Mouse (Mus musculus) neutrophil, adult 5-6 weeks (primary cell): ENCODE measurements around the gene Sft2d2. TPM values are rescaled to one million over a fixed set of nuclear protein-coding genes. Genes with fewer than 3 reads are reported as not detected.

Experiments
- ATAC-seq: fragments of 151-379, 151-347 bp; 2 replicates; pipeline ENCODE4 v1.8.0; 2017; ENCODE audit warnings: mild to moderate bottlenecking, moderate TSS enrichment; ENCODE audit not compliant: insufficient number of reproducible peaks, poor library complexity, low FRiP score, severe bottlenecking; ENCODE audit errors: extremely low read depth
- total RNA-seq: library from RNA; stranded (forward); fragments of 200-1000 nt; gene quantifications from 2 replicates; pipeline ENCODE4 v1.2.3, GENCODE M21; 2017

Sft2d2 gene
- total RNA-seq, 1 experiment from 2014 or later: 104 TPM

DNA sequence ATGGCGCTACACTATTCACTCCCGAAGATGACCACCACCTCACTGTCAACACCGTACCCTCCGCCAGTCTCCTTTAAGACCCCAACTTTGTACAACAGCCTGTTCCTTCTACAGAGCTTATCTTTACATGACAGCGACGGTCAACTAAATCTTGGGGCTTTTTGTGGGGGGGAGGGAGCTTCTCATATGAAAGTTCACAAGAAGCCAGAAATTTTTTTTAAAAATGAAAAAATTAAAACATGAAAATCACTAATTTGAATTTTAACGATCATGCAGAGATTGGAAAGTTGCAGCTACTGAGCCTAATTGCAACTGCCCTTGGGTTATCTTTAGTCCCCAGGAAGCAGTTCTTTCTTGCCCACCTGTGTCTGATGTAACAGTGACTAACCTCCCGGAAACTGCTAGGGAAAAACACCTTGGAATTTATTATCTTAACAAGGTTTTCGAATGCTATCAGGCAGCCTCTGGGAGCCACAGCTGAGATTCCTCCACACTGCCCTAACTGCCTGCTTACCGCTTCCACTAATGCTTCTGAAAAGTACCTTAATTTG lies 1.4 kb downstream of the Sft2d2 start:
- no peak for ATAC-seq

DNA sequence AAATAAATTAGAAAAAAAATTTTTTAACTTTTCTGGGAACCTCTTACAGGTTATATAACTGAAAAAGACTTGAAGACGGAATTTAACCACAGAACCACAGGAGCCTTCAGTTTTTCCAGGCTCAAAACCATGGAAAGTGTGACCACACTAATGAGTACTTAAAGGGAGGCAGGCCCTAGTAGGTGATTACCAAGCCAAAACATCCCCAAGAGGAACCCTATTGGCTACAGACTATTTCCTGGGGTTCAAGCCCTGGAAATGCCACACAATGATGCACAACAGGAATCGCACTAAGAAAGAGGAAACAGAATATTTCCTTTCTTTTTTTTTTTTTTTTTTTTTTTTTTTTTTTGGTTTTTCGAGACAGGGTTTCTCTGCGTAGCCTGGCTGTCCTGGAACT lies 2.1 kb downstream of the Sft2d2 start:
- no peak for ATAC-seq

DNA sequence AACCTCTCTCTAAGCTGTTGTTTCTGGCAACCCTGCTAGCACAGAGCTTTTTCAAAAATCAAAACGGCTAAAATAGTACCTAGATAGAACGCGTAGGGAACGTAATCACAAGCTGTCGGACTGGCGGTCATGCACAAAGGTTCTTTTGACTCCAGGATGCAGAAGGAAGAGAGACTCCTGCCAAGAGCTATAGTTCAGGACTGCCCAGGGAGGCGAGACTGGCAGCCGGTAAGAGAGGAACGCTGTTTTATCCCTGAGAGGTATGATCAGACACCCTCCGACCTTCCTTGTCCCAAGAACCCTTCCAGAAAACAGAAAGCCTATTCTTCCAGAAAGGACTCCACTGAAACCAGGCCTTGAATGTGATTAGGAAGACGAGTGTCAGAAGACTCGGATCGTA lies 2.6 kb downstream of the Sft2d2 start:
- no peak for ATAC-seq

- ATAC-seq: no peak
Measured at GRCm38 (mm10) chr1:165190571-165191273, 3.5 kb downstream of the Sft2d2 start.

GRCm38 (mm10) chr1:165190068-165190467 lies 4.2 kb downstream of the Sft2d2 start:
- no peak for ATAC-seq

DNA sequence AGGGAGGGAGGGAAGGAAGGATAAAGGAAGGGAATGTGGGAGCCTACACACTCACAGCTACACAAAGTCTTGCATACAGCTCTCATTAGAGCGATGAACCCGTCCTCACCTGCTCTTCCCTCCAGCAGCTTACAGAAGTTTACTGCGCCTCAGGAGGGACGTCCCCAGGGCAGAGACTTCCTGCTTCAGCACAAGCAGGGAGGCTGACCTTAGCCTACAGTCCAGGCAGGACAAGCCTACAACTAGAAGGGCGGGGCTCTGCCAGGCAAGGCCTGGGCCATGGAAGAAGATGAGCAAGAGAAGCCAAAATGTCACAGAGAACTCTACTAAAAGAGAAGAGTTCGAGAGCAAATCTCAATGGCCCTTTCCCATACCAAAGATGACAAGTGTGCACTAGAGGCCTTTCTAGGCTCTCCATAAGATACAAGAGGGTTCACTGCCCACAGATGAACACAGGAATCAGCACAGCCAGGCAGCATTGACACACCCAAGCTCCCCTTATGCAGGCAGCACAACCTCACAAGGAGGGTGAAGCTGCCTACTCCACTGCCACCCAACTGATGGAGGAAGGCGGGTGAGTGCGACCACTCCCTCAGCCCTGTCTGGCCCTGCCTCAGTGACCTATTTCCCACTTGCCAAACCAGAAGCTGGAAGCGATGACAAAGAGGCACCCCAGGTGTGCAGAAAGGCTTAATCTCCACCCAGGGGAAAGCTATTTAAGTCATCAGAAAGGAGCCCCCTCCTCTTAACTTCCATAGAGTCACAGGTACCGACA lies 5.2 kb downstream of the Sft2d2 start:
- ATAC-seq: peak; percentile 56

- ATAC-seq: no peak
Measured at GRCm38 (mm10) chr1:165187357-165187756, 6.9 kb downstream of the Sft2d2 start.

DNA sequence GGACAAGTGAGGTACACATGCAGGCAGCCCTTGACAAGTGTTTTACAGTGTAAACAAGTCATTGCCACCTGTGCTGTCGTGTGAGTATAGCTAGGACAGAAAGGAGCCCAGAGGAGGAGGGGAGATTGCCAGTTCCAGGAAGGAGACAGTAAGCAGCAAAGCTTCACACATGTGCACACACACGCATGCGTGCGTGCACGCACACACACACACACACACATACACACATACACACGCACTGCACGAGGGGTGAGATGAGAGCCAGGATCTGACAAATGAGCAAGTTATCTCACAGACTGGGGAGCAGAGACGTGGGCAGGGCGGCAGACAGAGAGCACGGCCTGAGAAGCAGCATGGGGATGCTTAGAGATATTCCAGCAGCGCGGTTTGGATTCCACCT lies 7.7 kb downstream of the Sft2d2 start:
- no peak for ATAC-seq

DNA sequence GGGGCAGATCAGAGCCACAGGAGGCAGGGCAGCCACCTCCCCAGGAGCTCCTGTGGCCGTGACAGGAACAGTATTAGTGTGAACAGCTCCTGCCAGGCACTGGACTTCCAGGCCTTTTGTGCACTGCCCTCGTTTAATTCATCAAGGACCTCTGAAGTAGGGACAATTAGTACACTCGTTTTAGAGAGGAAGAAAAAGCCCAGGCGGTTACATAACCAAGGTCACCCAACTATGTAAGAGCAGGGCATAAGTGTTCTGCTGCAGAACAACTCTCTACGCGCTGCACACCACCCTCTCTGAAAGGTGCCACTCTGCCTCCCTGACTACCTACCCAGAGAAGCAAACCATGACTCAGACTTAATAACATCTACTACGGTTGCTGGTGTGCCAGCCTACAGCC lies 9.1 kb downstream of the Sft2d2 start:
- no peak for ATAC-seq

DNA sequence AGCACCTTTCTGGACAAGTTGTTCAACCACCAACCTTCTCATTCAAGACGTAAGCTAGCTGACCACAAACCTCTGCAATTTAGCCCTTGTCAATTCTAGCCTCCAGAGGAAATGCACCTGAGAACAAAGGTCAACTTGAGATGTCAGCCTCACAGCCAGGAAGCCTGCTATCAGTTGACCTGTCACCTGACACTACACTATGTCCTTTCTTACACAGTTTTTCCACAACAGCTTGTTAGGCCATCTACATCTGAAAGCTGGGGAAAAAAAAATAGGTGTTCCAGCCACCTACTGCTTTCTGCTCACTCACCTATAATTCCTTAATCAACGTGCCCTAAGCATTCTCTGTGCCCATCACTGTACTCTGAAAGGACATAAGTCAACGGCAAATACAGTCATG lies 10.1 kb downstream of the Sft2d2 start:
- no peak for ATAC-seq

- ATAC-seq: no peak
Measured at GRCm38 (mm10) chr1:165183400-165183799, 10.8 kb downstream of the Sft2d2 start.

GRCm38 (mm10) chr1:165179321-165179720 lies 14.9 kb downstream of the Sft2d2 start:
- ATAC-seq: no peak

GRCm38 (mm10) chr1:165178075-165178474 lies 16.2 kb downstream of the Sft2d2 start:
- no peak for ATAC-seq

DNA sequence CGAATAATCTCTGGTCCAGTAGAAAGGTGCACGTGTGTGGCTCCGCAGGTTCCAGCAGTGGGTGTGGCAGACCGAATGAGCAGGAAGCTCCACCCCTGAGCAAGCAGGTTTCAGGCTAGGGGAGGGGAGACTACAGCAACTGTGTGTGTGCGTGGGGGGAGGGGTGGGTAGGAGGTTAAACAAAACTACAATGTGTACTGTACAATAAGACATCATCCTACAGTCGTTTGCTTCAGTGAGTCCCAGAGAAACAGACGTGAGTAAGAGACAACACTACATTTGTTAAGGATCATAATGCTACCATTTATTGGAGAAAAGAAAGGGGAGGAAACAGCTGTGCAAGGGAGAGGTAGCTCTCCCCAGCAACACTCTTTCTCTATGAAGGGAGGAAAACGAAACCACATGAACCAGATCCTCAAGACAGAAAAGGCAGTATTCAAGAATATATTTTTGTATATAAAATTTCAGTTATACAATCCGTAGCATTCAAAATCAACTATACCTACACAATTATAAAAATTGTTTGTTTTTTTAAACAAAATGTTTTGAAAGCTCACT lies 20.1 kb downstream of the Sft2d2 start:
- ATAC-seq: no peak

GRCm38 (mm10) chr1:165171277-165171676 lies 23.0 kb downstream of the Sft2d2 start:
- no peak for ATAC-seq

DNA sequence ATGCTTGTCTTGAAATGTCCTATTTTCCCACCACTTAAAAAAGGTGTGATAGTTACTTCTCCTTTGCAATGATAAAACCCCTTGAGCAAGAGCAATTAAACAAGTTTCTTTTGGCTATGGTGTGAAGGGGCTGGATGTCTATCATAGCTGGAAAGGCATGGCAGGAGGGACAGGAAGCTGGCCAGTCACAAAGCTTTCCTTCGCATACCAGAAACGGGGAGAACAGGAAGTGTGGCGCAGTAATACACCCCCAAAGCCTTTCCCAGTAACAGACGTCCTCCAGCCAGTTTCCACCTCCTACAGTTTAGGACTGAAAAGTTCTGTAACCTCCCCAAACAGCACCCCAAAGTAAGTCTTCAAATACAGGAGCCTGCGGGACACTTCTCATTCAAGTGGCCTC lies 24.1 kb downstream of the Sft2d2 start:
- no peak for ATAC-seq

- ATAC-seq: no peak
Measured at GRCm38 (mm10) chr1:165169462-165169861, 24.8 kb downstream of the Sft2d2 start.

DNA sequence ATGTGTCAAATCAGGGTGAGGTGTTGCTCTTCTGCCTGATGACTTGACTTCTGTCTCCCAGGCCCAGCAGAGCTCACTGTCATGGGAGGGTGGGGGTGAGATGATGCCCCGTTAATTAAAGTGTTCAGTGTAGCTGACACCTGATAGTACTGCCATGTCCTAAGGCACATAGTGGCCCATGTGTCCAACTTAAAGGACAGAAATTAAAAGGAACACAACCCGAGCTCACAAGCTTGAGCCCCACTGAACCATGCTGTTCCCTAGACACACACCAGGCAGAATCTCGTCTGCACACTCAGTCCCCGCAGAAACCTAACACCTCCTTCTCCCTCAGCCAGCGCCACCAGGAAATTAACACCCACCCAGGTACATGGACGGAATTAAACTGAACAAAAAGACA lies 29.3 kb downstream of the Sft2d2 start:
- ATAC-seq: no peak

DNA sequence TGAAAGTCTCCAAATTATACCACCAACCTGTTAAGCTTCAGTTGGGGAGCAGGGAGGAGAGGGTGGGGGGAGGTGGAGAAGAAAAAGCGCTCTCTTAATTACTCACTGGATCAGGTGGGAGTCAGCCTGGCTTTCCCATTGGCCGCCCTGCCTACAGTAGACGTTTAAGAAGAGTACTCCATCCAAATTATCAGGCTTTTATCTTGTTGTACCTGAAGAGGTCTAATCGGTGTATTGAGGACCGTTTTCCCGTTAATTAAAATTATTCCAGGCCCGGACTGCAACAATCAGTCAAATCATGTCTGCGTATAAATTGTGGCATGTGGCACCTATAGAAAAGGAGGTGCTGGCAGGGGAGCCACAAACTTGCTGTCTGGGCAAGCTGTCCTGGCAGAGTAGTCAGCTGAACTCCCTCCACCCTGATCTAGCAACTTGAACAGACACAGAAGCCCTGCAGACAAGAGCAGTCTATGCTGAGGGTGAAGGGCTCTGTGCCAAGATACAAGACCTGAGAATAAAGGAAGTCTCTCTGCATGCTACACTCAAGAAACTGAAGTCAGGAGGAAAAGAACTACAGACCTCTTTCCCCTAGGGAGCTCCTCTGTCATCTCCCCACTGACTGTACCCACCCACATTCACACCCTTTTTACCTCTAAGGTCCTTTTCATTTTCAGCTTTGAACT lies 33.4 kb downstream of the Sft2d2 start, which contains the start of gene Tbx19:
Tbx19 (minus strand) TSS at position 51 of the 683 bp plus-strand sequence.
- no peak for ATAC-seq
